Mouse (Mus musculus) stomach, postnatal 0 days (tissue): Measurements from ENCODE around the gene Arid3b.

ENCODE experiments used
- CTCF ChIP-seq: IDR thresholded peaks from 2 replicates; pipeline ENCODE4 v1.5.1; 2016; ENCODE audit warnings: antibody characterized with exemption, low read depth, mild to moderate bottlenecking, moderate library complexity
- EP300 ChIP-seq: optimal IDR thresholded peaks from 2 replicates; pipeline ENCODE3; 2016; ENCODE audit warnings: antibody characterized with exemption

DNA sequence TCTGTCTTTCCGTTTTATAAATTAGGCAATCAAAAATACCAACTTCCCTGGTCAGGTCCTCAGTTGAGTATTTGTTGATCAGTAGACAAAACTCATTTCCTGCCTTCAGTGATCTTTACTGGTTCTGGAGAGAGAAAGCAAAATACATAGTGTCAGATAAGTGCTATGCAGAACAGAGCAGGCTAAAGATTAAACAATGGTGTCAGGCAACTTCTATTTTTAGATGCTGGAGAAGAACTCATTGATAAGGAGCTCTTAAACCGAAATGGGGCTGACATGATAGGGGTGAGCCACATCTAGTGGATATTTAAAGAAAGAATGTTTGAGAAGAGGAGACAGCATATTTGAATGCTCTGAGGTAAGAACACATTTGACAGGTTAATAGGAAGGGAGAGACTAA is 2.4 kb upstream of the Arid3b start:
- TF ChIP-seq CTCF (no peak), EP300 (no peak)
